Mouse (Mus musculus) cerebellum, adult 2 months (tissue): ENCODE results near the gene Gna11.

Source experiments
- CTCF ChIP-seq: fragments of 200-500 bp; IDR thresholded peaks from 2 replicates; pipeline ENCODE4 v1.5.1; 2011; ENCODE audit warnings: low read depth, mild to moderate bottlenecking, control low read depth, low read length, moderate library complexity, borderline replicate concordance; ENCODE audit not compliant: insufficient read depth
- POLR2A ChIP-seq: fragments of 200-500 bp; IDR thresholded peaks from 2 replicates; pipeline ENCODE4 v1.6.1; 2011; ENCODE audit warnings: low read length, control low read depth, borderline replicate concordance; ENCODE audit not compliant: insufficient read depth

GRCm38 (mm10) chr10:81575208-81575631, 30.2 kb upstream of the Gna11 start:
- TF ChIP-seq POLR2A (peak; percentile 44; the same call in 1 of the 2 replicates), CTCF (no peak)
